Mouse (Mus musculus) CH12.LX (cell line): ENCODE measurements around the gene Miox. TPM values are rescaled to one million over a fixed set of nuclear protein-coding genes. Genes with fewer than 3 reads are reported as not detected.

Experiments used
- DNase-seq: peaks from one replicate; pipeline ENCODE4 v3.0.0-alpha.2; 2013; ENCODE audit errors: extremely low read depth
- H3K27ac ChIP-seq: 2 replicates; pipeline ENCODE4 v1.5.1; 2012; ENCODE audit warnings: low read depth, mild to moderate bottlenecking, control low read depth, moderate library complexity; ENCODE audit not compliant: insufficient read depth
- H3K27me3 ChIP-seq: replicated peaks from 2 replicates; pipeline ENCODE3; 2012; ENCODE audit warnings: inconsistent platforms
- H3K36me3 ChIP-seq, 2 experiments: replicated peaks in 1 of 2; 2 replicates each; pipeline versions ENCODE3 to v1.6.1; 2012; ENCODE audit warnings: inconsistent platforms in 1 of 2, low read length in 1 of 2, mild to moderate bottlenecking in 1 of 2, mixed read lengths in 1 of 2, moderate library complexity in 1 of 2; ENCODE audit not compliant: control insufficient read depth in 1 of 2, insufficient read depth in 1 of 2
- H3K4me1 ChIP-seq, 2 experiments: 2 replicates each; pipeline ENCODE4 v1.6.1; 2012; ENCODE audit warnings: inconsistent platforms in 1 of 2, moderate library complexity in 1 of 2; ENCODE audit not compliant: insufficient read depth in 2 of 2, control insufficient read depth in 1 of 2
- H3K4me2 ChIP-seq: 2 replicates; pipeline ENCODE4 v1.6.1; 2012; ENCODE audit warnings: low read depth, mild to moderate bottlenecking, control low read depth; ENCODE audit not compliant: poor library complexity, insufficient read depth, severe bottlenecking
- H3K4me3 ChIP-seq, 3 experiments: fragments of 150-350 bp in 1 of 3; sonication (generic) in 1 of 3; replicated peaks in 1 of 3; 2 replicates each; pipeline versions ENCODE3 to v1.5.1; 2011 to 2012; ENCODE audit warnings: low read depth in 2 of 3, low read length in 2 of 3, mild to moderate bottlenecking in 2 of 3, moderate library complexity in 2 of 3, control low read depth in 1 of 3, improper control_type of control experiment in 1 of 3, inconsistent platforms in 1 of 3, mixed read lengths in 1 of 3; ENCODE audit not compliant: poor library complexity in 1 of 3
- H3K79me2 ChIP-seq: replicated peaks from 2 replicates; pipeline ENCODE4 v1.6.1; 2012; ENCODE audit warnings: mild to moderate bottlenecking, moderate library complexity; ENCODE audit not compliant: control insufficient read depth, poor library complexity, insufficient read depth, severe bottlenecking; ENCODE audit errors: extremely low read depth
- H3K9ac ChIP-seq: 2 replicates; pipeline ENCODE4 v1.6.1; 2012; ENCODE audit warnings: low read depth, mild to moderate bottlenecking, control low read depth, moderate library complexity; ENCODE audit not compliant: insufficient read depth
- H3K9me3 ChIP-seq: replicated peaks from 2 replicates; pipeline ENCODE3; 2012; ENCODE audit warnings: low read length, inconsistent platforms, mixed read lengths
- BHLHE40 ChIP-seq: IDR thresholded peaks from 2 replicates; pipeline ENCODE4 v1.6.1; 2011; ENCODE audit warnings: mild to moderate bottlenecking, low read depth, low read length, improper control_type of control experiment
- CHD1 ChIP-seq: IDR thresholded peaks from 2 replicates; pipeline ENCODE4 v1.6.1; 2012; ENCODE audit warnings: low read depth, low read length, improper control_type of control experiment, inconsistent platforms
- CTCF ChIP-seq, 2 experiments: IDR thresholded peaks in 1 of 2; conservative IDR thresholded peaks in 1 of 2; 2 replicates each; pipeline ENCODE4 v1.5.1; 2011 to 2012; ENCODE audit warnings: low read depth in 2 of 2, low read length in 2 of 2, improper control_type of control experiment in 1 of 2, inconsistent platforms in 1 of 2, mild to moderate bottlenecking in 1 of 2, moderate library complexity in 1 of 2
- ELF1 ChIP-seq: IDR thresholded peaks from 2 replicates; pipeline ENCODE4 v1.6.1; 2014; ENCODE audit warnings: low read depth, mild to moderate bottlenecking, inconsistent platforms, low read length, improper control_type of control experiment
- IRF4 ChIP-seq: IDR thresholded peaks from 2 replicates; pipeline ENCODE4 v1.6.1; 2014; ENCODE audit warnings: low read depth, mild to moderate bottlenecking, inconsistent platforms, low read length, improper control_type of control experiment
- JUN ChIP-seq: IDR thresholded peaks from 2 replicates; pipeline ENCODE4 v1.6.1; 2011; ENCODE audit warnings: low read depth, mild to moderate bottlenecking, low read length, improper control_type of control experiment, moderate library complexity; ENCODE audit not compliant: insufficient read depth
- JUND ChIP-seq: conservative IDR thresholded peaks from 2 replicates; pipeline ENCODE4 v1.6.1; 2011; ENCODE audit warnings: low read depth, low read length, improper control_type of control experiment
- MAFK ChIP-seq: IDR thresholded peaks from 2 replicates; pipeline ENCODE4 v1.6.1; 2011; ENCODE audit warnings: low read length, improper control_type of control experiment; ENCODE audit not compliant: insufficient replicate concordance
- MAZ ChIP-seq: IDR thresholded peaks from 2 replicates; pipeline ENCODE4 v1.6.1; 2012; ENCODE audit warnings: low read depth, mild to moderate bottlenecking, inconsistent platforms, low read length, improper control_type of control experiment, moderate library complexity
- MXI1 ChIP-seq: IDR thresholded peaks from 2 replicates; pipeline ENCODE4 v1.6.1; 2011; ENCODE audit warnings: mild to moderate bottlenecking, low read depth, low read length, improper control_type of control experiment
- NELFE ChIP-seq: IDR thresholded peaks from 2 replicates; pipeline ENCODE4 v1.6.1; 2011; ENCODE audit warnings: low read depth, low read length, improper control_type of control experiment
- PAX5 ChIP-seq: IDR thresholded peaks from 2 replicates; pipeline ENCODE4 v1.6.1; 2012; ENCODE audit warnings: low read length, inconsistent platforms, mixed read lengths
- POLR2A ChIP-seq: IDR thresholded peaks from 2 replicates; pipeline ENCODE4 v1.6.1; 2011; ENCODE audit warnings: low read depth, mild to moderate bottlenecking, improper control_type of control experiment, low read length
- SMC3 ChIP-seq: IDR thresholded peaks from 2 replicates; pipeline ENCODE4 v1.6.1; 2011; ENCODE audit warnings: low read depth, low read length, improper control_type of control experiment
- TBP ChIP-seq: conservative IDR thresholded peaks from 2 replicates; pipeline ENCODE4 v1.6.1; 2011; ENCODE audit warnings: low read depth, low read length, improper control_type of control experiment
- UBTF ChIP-seq: IDR thresholded peaks from 2 replicates; pipeline ENCODE4 v1.6.1; 2012; ENCODE audit warnings: low read depth, mild to moderate bottlenecking, inconsistent platforms, low read length, improper control_type of control experiment, moderate library complexity
- USF1 ChIP-seq: IDR thresholded peaks from 2 replicates; pipeline ENCODE4 v1.6.1; 2014; ENCODE audit warnings: low read depth, mild to moderate bottlenecking, inconsistent platforms, low read length, improper control_type of control experiment
- ZMIZ1 ChIP-seq: IDR thresholded peaks from 2 replicates; pipeline ENCODE4 v1.6.1; 2012; ENCODE audit warnings: low read depth, mild to moderate bottlenecking, inconsistent platforms, low read length, improper control_type of control experiment
- dilution Hi-C: fragments of 300-500 bp; cut with MboI; formaldehyde crosslinking; loops from 2 replicates; pipeline ENCODE4 v1.14.3; 2020; ENCODE audit warnings: low sequenced_read_pairs; ENCODE audit not compliant: extremely low pct_unique_long_range_greater_than_20kb, extremely low pct_ligation_motif_present
- in situ Hi-C: fragments of 300-500 bp; cut with MboI; formaldehyde crosslinking; loops from 3 replicates; pipeline ENCODE4 v1.14.3; 2019; ENCODE audit warnings: low sequenced_read_pairs, low pct_ligation_motif_present, low pct_unique_long_range_greater_than_20kb, mixed read lengths
- polyA plus RNA-seq: library from polyadenylated mRNA; unstranded; fragments of >175 nt; gene quantifications from 2 replicates; pipeline ENCODE4 v1.2.1, GENCODE M21; 2012; ENCODE audit warnings: low read depth; ENCODE audit not compliant: insufficient read length
- total RNA-seq, 2 experiments: library from RNA; depleted of rRNA; stranded (reverse); fragments of 300-350 nt in 1 of 2; fragments of >200 nt in 1 of 2; gene quantifications; 2 replicates each; pipeline ENCODE4 v1.2.3; 2012 to 2014

Miox gene
- total and polyA plus RNA-seq, 3 experiments = not detected

GRCm38 (mm10) chr15:89377938-89378828 lies 44.0 kb downstream of the Miox start:
- in situ Hi-C loops = no loop called here
- peaks cover 12% of the 10 kb centered on the region for H3K27me3 ChIP-seq
- H3K4me1 ChIP-seq = peaks cover 0 to 9% of the 10 kb centered on the region in 2 experiments; a peak in 2 of 4 replicates
- peaks cover 13% of the 10 kb centered on the region for H3K9me3 ChIP-seq
- no peak overlapping the region for H3K27ac ChIP-seq
- no peak for TF ChIP-seq ZMIZ1
- TF ChIP-seq MAZ = no peak
- TF ChIP-seq CHD1 = no peak
- no peak for TF ChIP-seq MAFK
- no peak for TF ChIP-seq NELFE
- TF ChIP-seq ELF1 = no peak
- TF ChIP-seq IRF4 = no peak
- TF ChIP-seq CTCF (conservative IDR thresholded peaks at IDR 0.05 in 1 of 2, IDR thresholded peaks at IDR 0.05 in 1 of 2; ENCODE audit: low read depth in 2 of 2, low read length in 2 of 2) = no peak
- no peak for TF ChIP-seq PAX5
- no peak for TF ChIP-seq JUN
- no peaks in the 10 kb centered on the region for H3K36me3 ChIP-seq
- H3K9ac ChIP-seq = no peak overlapping the region
- dilution Hi-C loops = no loop called here
- no peak overlapping the region for H3K4me3 ChIP-seq
- DNase-seq = no peak
- H3K79me2 ChIP-seq = no peaks in the 10 kb centered on the region
- no peak overlapping the region for H3K4me2 ChIP-seq

DNA sequence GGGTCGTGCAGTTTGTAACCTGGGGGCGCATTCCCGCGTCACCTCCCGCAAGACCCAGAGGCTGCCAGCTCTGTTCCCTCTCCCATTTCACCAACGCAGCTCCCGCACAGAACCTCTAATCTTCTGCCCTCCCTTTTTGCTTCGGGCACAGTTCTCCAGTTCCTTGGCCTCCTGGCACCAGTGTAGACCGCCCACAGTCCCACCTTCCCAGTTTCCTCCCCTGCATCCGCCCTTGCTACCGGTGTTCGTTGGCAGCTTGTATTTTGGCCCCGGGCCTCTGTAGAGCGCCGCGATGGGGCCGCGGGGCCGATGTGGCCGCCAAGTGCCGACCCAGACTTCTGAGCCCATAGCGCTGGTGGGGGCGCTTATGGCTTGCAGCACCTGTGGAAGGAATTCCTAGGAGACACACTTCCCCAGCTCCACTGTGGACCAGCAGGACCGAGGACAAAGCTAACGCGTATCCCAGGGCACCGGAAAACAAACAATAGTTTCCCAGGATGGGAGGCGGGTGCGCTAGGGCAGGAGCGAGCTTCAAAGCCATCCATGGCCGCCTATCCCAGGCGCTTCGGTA lies 44.7 kb downstream of the Miox start, which contains the start of gene Odf3b:
Gene Odf3b (minus strand): TSS at position 452 of the 571 bp plus-strand sequence.
- TF ChIP-seq TBP = no peak
- TF ChIP-seq JUN = no peak
- TF ChIP-seq JUND = no peak
- TF ChIP-seq ZMIZ1 = no peak
- no peak for TF ChIP-seq SMC3
- no peak for TF ChIP-seq MXI1
- TF ChIP-seq USF1 = no peak
- TF ChIP-seq POLR2A = no peak
- TF ChIP-seq UBTF = no peak
- no peak for TF ChIP-seq BHLHE40
- Histone ChIP-seq H3K9me3 (peaks cover 13% of the 10 kb centered on the region), H3K4me2 (no peak within 1 kb of the TSS), H3K4me1 (peaks cover 0 to 8% of the 10 kb centered on the region in 2 experiments; a peak in 2 of 4 replicates), H3K4me3 (no peak within 1 kb of the TSS), H3K27me3 (peaks cover 16% of the 10 kb centered on the region), H3K36me3 (no peaks in the 10 kb centered on the region), H3K79me2 (no peaks in the 10 kb centered on the region), H3K27ac (no peak within 1 kb of the TSS), H3K9ac (no peak within 1 kb of the TSS)
- dilution Hi-C loops (no loop called here), in situ Hi-C loops (no loop called here)
- DNase-seq = no peak
